Mouse (Mus musculus): ENCODE results near the gene Cyp8b1.

GRCm38 (mm10) chr9:121898245-121898644 lies 17.9 kb downstream of the Cyp8b1 start, which contains the start of gene Ackr2:
- TF ChIP-seq MAX (IDR thresholded peaks at IDR 0.05; ENCODE audit: low read depth) (no peak), MYOD1 (IDR thresholded peaks at IDR 0.05; ENCODE audit: control insufficient read depth in 1 of 3, insufficient read length in 2 of 3, low read depth in 2 of 3) (no peak), POLR2A (IDR thresholded peaks at IDR 0.05; ENCODE audit: insufficient read length, low read depth) (no peak), USF1 (IDR thresholded peaks at IDR 0.05; ENCODE audit: low read depth) (no peak), E2F4 (IDR thresholded peaks at IDR 0.05; ENCODE audit: insufficient read depth) (no peak), TCF12 (IDR thresholded peaks at IDR 0.05; ENCODE audit: insufficient read depth, poor library complexity, severe bottlenecking) (no peak), POLR2AphosphoS2 (IDR thresholded peaks at IDR 0.05; ENCODE audit: insufficient read length, low read depth) (no peak), CEBPB (IDR thresholded peaks at IDR 0.05; ENCODE audit: insufficient read depth, poor library complexity, severe bottlenecking) (no peak)
